Mouse (Mus musculus): ENCODE results near the gene Glt6d1. TPM values are rescaled to one million over a fixed set of nuclear protein-coding genes. Genes with fewer than 3 reads are reported as not detected.

The Glt6d1 gene
- polyA plus RNA-seq, 1 experiment from 2014 or later, result not detected

DNA sequence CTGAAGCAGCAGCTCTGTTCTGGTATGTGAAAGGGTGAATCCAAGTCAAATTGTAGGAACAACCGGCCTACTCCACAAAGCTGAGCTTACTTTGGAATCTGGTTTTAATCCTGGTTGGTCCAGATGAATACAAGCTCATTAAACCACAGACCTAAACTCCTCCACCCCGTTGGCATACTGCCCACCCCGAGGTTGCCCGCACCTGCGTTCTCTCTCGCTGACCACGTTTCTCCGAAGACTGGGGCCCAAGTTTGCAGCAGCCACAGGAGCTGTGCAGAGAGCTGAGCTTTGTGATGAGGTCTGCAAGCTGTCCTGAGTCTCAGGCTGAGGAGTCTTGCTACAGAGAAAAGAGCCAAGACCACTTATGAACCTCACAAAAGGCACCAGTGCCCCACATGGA lies 30.9 kb upstream of the Glt6d1 start:
- WGBS, result 74% methylated on average over 8 of the region's 8 CpGs
- H3K4me1 ChIP-seq, result no peaks in the 10 kb centered on the region
- no peak for ATAC-seq (ENCODE audit: extremely low read depth, insufficient number of reproducible peaks, low FRiP score, low TSS enrichment)

DNA sequence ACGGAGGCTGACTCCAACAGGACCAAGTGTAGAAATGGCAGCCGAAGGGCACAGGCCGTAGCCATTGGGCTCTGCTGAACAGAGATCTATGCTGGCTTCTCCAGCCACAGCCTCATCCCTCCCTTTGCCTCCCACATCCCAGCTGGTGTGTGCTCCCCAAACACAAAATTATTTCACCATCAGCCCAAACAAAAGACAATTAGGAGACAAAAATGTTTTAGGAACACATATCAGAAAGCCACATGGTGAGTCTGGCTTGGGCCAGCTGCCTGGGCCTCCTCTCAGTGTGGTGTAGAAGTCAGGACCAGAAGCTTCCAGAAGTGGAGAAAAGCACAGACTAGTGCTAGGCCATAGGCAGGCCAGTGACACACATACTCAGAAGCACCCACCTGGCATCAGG lies 28.4 kb upstream of the Glt6d1 start:
- ATAC-seq (ENCODE audit: extremely low read depth, insufficient number of reproducible peaks, low FRiP score, low TSS enrichment), result no peak
- no peaks in the 10 kb centered on the region for H3K9me3 ChIP-seq
- no peaks in the 10 kb centered on the region for H3K36me3 ChIP-seq
- H3K4me3 ChIP-seq, result no peak overlapping the region
- peaks cover 20% of the 10 kb centered on the region for H3K27me3 ChIP-seq (replicated peaks)
- H3K4me1 ChIP-seq, result no peaks in the 10 kb centered on the region
- no peak overlapping the region for H3K4me2 ChIP-seq
- no peak overlapping the region for H3K9ac ChIP-seq
- H3K27ac ChIP-seq (replicated peaks), result no peak overlapping the region
- WGBS, result 82% methylated on average over 3 of the region's 3 CpGs

More for the DNA sequence above, 30.9 kb upstream of the Glt6d1 start:
- Histone ChIP-seq H3K9me3 (no peaks in the 10 kb centered on the region), H3K36me3 (no peaks in the 10 kb centered on the region), H3K27me3 (replicated peaks) (peaks cover 11% of the 10 kb centered on the region; the same call in 1 of the 2 replicates), H3K4me3 (no peak overlapping the region), H3K27ac (replicated peaks) (no peak overlapping the region), H3K4me2 (no peak overlapping the region), H3K9ac (no peak overlapping the region)

GRCm38 (mm10) chr2:25842758-25843157 lies 27.1 kb upstream of the Glt6d1 start:
- no peaks in the 10 kb centered on the region for H3K36me3 ChIP-seq
- ATAC-seq (ENCODE audit: extremely low read depth, insufficient number of reproducible peaks, low FRiP score, low TSS enrichment), result no peak

DNA sequence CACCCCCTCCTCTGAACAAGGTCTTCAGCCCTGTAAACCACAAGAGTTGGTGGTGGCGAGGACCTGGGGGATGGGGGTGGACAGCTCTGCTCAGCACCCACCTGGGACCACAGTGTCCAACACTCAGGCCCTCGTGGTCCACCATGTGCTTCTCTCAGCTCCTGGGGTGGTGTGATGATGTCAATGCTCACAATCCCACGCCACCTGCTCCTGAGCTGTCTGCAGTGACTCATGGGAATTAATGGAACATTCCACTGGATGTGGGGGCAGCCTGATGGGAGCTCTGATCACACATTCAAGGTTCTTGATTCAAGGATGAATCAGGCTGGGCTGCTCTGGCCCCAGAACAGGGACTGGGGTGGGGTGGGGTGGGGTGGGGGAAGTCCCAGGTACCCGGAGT lies 26.5 kb upstream of the Glt6d1 start:
- ATAC-seq (ENCODE audit: extremely low read depth, insufficient number of reproducible peaks, low FRiP score, low TSS enrichment), result no peak
- no peak overlapping the region for H3K4me2 ChIP-seq
- H3K36me3 ChIP-seq, result no peaks in the 10 kb centered on the region
- WGBS, result 59% methylated on average over 4 of the region's 4 CpGs
- H3K27ac ChIP-seq (replicated peaks), result no peak overlapping the region
- H3K9me3 ChIP-seq, result no peaks in the 10 kb centered on the region
- H3K4me1 ChIP-seq, result no peaks in the 10 kb centered on the region
- peaks cover 21% of the 10 kb centered on the region for H3K27me3 ChIP-seq (replicated peaks)
- H3K9ac ChIP-seq, result no peak overlapping the region
- no peak overlapping the region for H3K4me3 ChIP-seq

More at GRCm38 (mm10) chr2:25842758-25843157, 27.1 kb upstream of the Glt6d1 start:
- Histone ChIP-seq H3K27ac (replicated peaks) (no peak overlapping the region), H3K27me3 (replicated peaks) (peaks cover 20% of the 10 kb centered on the region), H3K4me2 (no peak overlapping the region), H3K4me3 (no peak overlapping the region), H3K4me1 (no peaks in the 10 kb centered on the region), H3K9ac (no peak overlapping the region), H3K9me3 (no peaks in the 10 kb centered on the region)
- WGBS, result 47% methylated on average over 1 of the region's 1 CpGs

DNA sequence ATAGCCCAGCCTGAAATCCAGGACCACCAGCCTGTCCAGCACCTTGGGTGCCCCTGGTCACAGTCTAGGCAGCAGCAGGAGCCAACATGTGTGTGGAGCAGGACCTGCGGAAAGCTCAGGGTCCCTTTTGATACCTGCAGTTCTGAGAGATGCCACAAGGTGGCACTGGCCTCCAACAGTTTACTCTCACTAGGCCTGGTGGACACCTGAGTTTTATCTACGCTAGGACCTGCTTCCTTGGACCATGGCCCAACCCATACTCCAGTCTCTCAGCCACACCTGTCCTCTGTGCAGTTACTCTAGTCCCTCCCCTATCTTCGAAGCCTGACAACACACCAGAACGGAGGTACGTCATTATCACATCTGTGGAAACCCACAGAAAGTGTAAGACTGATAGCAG lies 20.6 kb upstream of the Glt6d1 start:
- H3K9me3 ChIP-seq, result no peaks in the 10 kb centered on the region
- no peak overlapping the region for H3K27ac ChIP-seq (replicated peaks)
- no peak overlapping the region for H3K4me3 ChIP-seq
- 39% methylated on average over 5 of the region's 5 CpGs for WGBS
- H3K36me3 ChIP-seq, result no peaks in the 10 kb centered on the region
- no peak for ATAC-seq (ENCODE audit: extremely low read depth, insufficient number of reproducible peaks, low FRiP score, low TSS enrichment)
- H3K4me2 ChIP-seq, result no peak overlapping the region
- peaks cover 35% of the 10 kb centered on the region for H3K27me3 ChIP-seq (replicated peaks)
- no peak overlapping the region for H3K9ac ChIP-seq
- H3K4me1 ChIP-seq, result no peaks in the 10 kb centered on the region

DNA sequence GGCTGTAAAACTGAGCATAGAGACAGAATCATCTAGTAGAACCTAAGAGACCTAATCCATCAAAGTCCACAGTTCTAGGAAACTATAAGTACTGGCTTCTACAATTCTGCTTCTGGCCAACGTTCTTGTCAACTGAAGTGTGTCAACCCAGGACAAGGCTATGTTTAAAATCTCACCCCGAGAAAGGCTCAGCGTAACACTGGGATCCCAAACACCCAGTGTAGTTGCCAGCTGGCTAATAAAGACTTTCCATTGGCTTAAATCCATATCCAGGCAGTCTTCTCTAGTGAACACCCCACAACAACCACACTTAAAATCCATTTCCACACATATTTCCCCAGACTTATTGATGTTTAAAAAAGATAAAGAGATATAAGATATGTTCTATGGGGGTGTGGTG lies 15.1 kb upstream of the Glt6d1 start:
- Histone ChIP-seq H3K4me2 (no peak overlapping the region), H3K4me1 (no peaks in the 10 kb centered on the region), H3K27me3 (replicated peaks) (peaks cover 19% of the 10 kb centered on the region), H3K36me3 (no peaks in the 10 kb centered on the region), H3K9ac (no peak overlapping the region), H3K27ac (replicated peaks) (no peak overlapping the region), H3K9me3 (no peaks in the 10 kb centered on the region), H3K4me3 (no peak overlapping the region)
- no peak for ATAC-seq (ENCODE audit: extremely low read depth, insufficient number of reproducible peaks, low FRiP score, low TSS enrichment)
- 72% methylated on average over 3 of the region's 3 CpGs for WGBS

- 61% methylated on average over 8 of the region's 8 CpGs for WGBS
- ATAC-seq (ENCODE audit: extremely low read depth, insufficient number of reproducible peaks, low FRiP score, low TSS enrichment), result no peak
- no peaks in the 10 kb centered on the region for H3K9me3 ChIP-seq
- no peaks in the 10 kb centered on the region for H3K36me3 ChIP-seq
- H3K27ac ChIP-seq (replicated peaks), result no peak overlapping the region
- no peaks in the 10 kb centered on the region for H3K4me1 ChIP-seq
- H3K4me3 ChIP-seq, result no peak overlapping the region
- peaks cover 6% of the 10 kb centered on the region; the same call in 1 of the 2 replicates for H3K27me3 ChIP-seq (replicated peaks)
- H3K9ac ChIP-seq, result no peak overlapping the region
- no peak overlapping the region for H3K4me2 ChIP-seq
Observed at GRCm38 (mm10) chr2:25828344-25828947, 12.8 kb upstream of the Glt6d1 start.

- H3K4me1 ChIP-seq, result no peaks in the 10 kb centered on the region
- 75% methylated on average over 3 of the region's 3 CpGs for WGBS
- no peaks in the 10 kb centered on the region for H3K9me3 ChIP-seq
- no peak overlapping the region for H3K27ac ChIP-seq (replicated peaks)
- no peak overlapping the region for H3K9ac ChIP-seq
- H3K36me3 ChIP-seq, result no peaks in the 10 kb centered on the region
- no peaks in the 10 kb centered on the region for H3K27me3 ChIP-seq (replicated peaks)
- ATAC-seq (ENCODE audit: extremely low read depth, insufficient number of reproducible peaks, low FRiP score, low TSS enrichment), result no peak
- H3K4me2 ChIP-seq, result no peak overlapping the region
- no peak overlapping the region for H3K4me3 ChIP-seq
Observed at GRCm38 (mm10) chr2:25824751-25825150, 9.1 kb upstream of the Glt6d1 start.

- Histone ChIP-seq H3K4me2 (no peak within 1 kb of the TSS), H3K9me3 (no peaks in the 10 kb centered on the region), H3K4me1 (no peaks in the 10 kb centered on the region), H3K4me3 (no peak within 1 kb of the TSS), H3K9ac (no peak within 1 kb of the TSS), H3K27me3 (replicated peaks) (no peaks in the 10 kb centered on the region), H3K36me3 (no peaks in the 10 kb centered on the region), H3K27ac (replicated peaks) (no peak within 1 kb of the TSS)
- 58% methylated on average over 1 of the region's 1 CpGs for WGBS
- ATAC-seq (ENCODE audit: extremely low read depth, insufficient number of reproducible peaks, low FRiP score, low TSS enrichment), result no peak
Observed at GRCm38 (mm10) chr2:25822806-25823205, 7.2 kb upstream of the Glt6d1 start, which contains the start of gene Lcn9. Gene Lcn9 (plus strand): TSS chr2:25823153.

DNA sequence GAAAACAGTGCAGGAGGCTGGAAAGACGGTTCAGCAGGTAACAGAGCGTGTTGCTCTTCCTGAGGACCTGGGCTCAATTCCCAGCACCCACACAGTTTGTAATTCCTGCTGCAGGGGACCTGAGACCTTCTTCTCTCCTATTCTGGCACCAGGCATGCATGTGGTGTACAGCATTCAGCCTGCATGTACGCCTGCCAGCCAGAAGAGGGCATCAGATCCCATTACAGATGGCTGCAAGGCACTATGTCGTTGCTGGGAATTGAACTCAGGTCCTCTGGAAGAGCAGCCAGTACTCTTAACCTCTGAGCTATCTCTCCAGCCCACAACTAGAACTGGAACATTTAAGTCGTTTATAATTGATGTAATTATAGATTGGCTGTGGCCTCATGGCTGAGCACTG lies 2.3 kb downstream of the Glt6d1 start:
- no peak for ATAC-seq (ENCODE audit: extremely low read depth, insufficient number of reproducible peaks, low FRiP score, low TSS enrichment)
- H3K4me1 ChIP-seq, result no peaks in the 10 kb centered on the region
- no peaks in the 10 kb centered on the region for H3K36me3 ChIP-seq
- 70% methylated on average over 5 of the region's 5 CpGs for WGBS
- H3K9ac ChIP-seq, result no peak overlapping the region
- H3K27me3 ChIP-seq (replicated peaks), result no peaks in the 10 kb centered on the region
- H3K4me2 ChIP-seq, result no peak overlapping the region
- H3K9me3 ChIP-seq, result peaks cover 3% of the 10 kb centered on the region; the same call in 1 of the 2 replicates
- no peak overlapping the region for H3K27ac ChIP-seq (replicated peaks)
- H3K4me3 ChIP-seq, result no peak overlapping the region

- H3K27ac ChIP-seq (replicated peaks), result no peak overlapping the region
- WGBS, result 64% methylated on average over 2 of the region's 2 CpGs
- ATAC-seq (ENCODE audit: extremely low read depth, insufficient number of reproducible peaks, low FRiP score, low TSS enrichment), result no peak
- H3K4me1 ChIP-seq, result no peaks in the 10 kb centered on the region
- H3K36me3 ChIP-seq, result no peaks in the 10 kb centered on the region
- no peak overlapping the region for H3K9ac ChIP-seq
- H3K4me3 ChIP-seq, result no peak overlapping the region
- H3K9me3 ChIP-seq, result peaks cover 3% of the 10 kb centered on the region; the same call in 1 of the 2 replicates
- no peaks in the 10 kb centered on the region for H3K27me3 ChIP-seq (replicated peaks)
- H3K4me2 ChIP-seq, result no peak overlapping the region
Observed at GRCm38 (mm10) chr2:25811711-25812110, 3.9 kb downstream of the Glt6d1 start.

GRCm38 (mm10) chr2:25798065-25798464 lies 17.6 kb downstream of the Glt6d1 start:
- no peak overlapping the region for H3K27ac ChIP-seq (replicated peaks)
- no peaks in the 10 kb centered on the region for H3K9me3 ChIP-seq
- no peak overlapping the region for H3K4me3 ChIP-seq
- H3K9ac ChIP-seq, result no peak overlapping the region
- ATAC-seq (ENCODE audit: extremely low read depth, insufficient number of reproducible peaks, low FRiP score, low TSS enrichment), result no peak
- no peaks in the 10 kb centered on the region for H3K36me3 ChIP-seq
- 0 out of 2 replicates have a peak, but pooled peaks cover 3% of the 10 kb centered on the region for H3K4me1 ChIP-seq
- no peaks in the 10 kb centered on the region for H3K27me3 ChIP-seq (replicated peaks)
- 49% methylated on average over 5 of the region's 5 CpGs for WGBS
- no peak overlapping the region for H3K4me2 ChIP-seq
